Mouse (Mus musculus): Measurements from ENCODE around the gene Mpv17l.

DNA sequence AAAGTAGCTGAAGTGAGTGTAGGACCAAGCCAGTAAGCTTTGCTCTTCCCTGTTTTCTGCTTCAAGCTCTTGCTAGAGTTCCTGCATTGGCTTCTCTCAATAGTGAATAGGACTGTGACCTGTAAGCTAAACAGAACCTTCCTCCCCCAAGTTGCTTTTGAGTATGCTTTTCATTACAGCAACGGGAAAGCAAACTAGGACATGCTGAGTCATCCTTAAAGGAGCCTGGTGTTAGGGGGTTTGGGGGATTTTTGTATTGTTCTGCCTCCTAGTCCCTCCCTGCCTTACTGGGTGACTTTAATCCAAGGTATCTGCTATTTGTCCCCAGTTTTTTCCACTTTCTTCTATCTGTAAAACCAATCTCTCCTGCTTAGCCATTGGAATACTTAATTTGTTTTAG is 59.1 kb downstream of the Mpv17l start:
- no peak for TF ChIP-seq FLI1 (IDR thresholded peaks at IDR 0.05; ENCODE audit: low read length)
- no peak for TF ChIP-seq GATA1 (IDR thresholded peaks at IDR 0.05; ENCODE audit: borderline replicate concordance, low read length)

Measured in megakaryocyte, embryonic 14.5 days (primary cell).